Mouse (Mus musculus) limb, embryonic 15.5 days (tissue): ENCODE results near the gene Wdr48. TPM values are rescaled to one million over a fixed set of nuclear protein-coding genes. Genes with fewer than 3 reads are reported as not detected.

Source experiments
- ATAC-seq: fragments of 200-750 bp; cut with Nextera tagmentation; 2 replicates; pipeline ENCODE4 v1.8.0; 2017; ENCODE audit warnings: low read depth, moderate TSS enrichment; ENCODE audit not compliant: insufficient number of reproducible peaks, low FRiP score, low TSS enrichment
- H3K27ac ChIP-seq: fragments of 300-500 bp; sonication (generic); 2 replicates; pipeline ENCODE4 v1.5.1; 2015; ENCODE audit warnings: moderate library complexity, mild to moderate bottlenecking, inconsistent platforms
- H3K27me3 ChIP-seq: fragments of 300-500 bp; sonication (generic); 2 replicates; pipeline ENCODE4 v1.6.1; 2015; ENCODE audit warnings: inconsistent platforms
- H3K36me3 ChIP-seq: fragments of 300-500 bp; sonication (generic); 2 replicates; pipeline ENCODE4 v1.6.1; 2015; ENCODE audit warnings: inconsistent platforms
- H3K4me1 ChIP-seq: fragments of 300-500 bp; sonication (generic); 2 replicates; pipeline ENCODE4 v1.6.1; 2015; ENCODE audit warnings: inconsistent platforms
- H3K4me2 ChIP-seq: fragments of 300-500 bp; sonication (generic); 2 replicates; pipeline ENCODE4 v1.6.1; 2015; ENCODE audit warnings: mild to moderate bottlenecking, inconsistent platforms
- H3K4me3 ChIP-seq: fragments of 300-500 bp; sonication (generic); 2 replicates; pipeline ENCODE4 v1.5.1; 2015; ENCODE audit warnings: mild to moderate bottlenecking, inconsistent platforms
- H3K9ac ChIP-seq: fragments of 300-500 bp; sonication (generic); 2 replicates; pipeline ENCODE4 v1.6.1; 2015; ENCODE audit warnings: inconsistent platforms
- H3K9me3 ChIP-seq: fragments of 300-500 bp; sonication (generic); 2 replicates; pipeline ENCODE4 v1.6.1; 2016; ENCODE audit warnings: inconsistent platforms
- WGBS: fragments of 180-500 bp; shearing (Covaris S2); methylation state at CpG from one replicate; pipeline ENCODE4 v1.1.7; 2015; 5-methylcytosine and 5-hydroxymethylcytosine counted together
- polyA plus RNA-seq: library from polyadenylated mRNA; unstranded; fragments of >200 nt; fragmentation: Nextera tagmentation; extraction: Ambion mirVana; gene quantifications from 2 replicates; pipeline ENCODE4 v1.2.1, GENCODE M21; 2015

Gene Wdr48
- 48.5 and 48.9 TPM in 2 replicates for polyA plus RNA-seq

- H3K4me3 ChIP-seq = peak within 1 kb of the TSS; percentile 92
- peaks cover 11% of the 10 kb centered on the region for H3K4me1 ChIP-seq
- no peaks in the 10 kb centered on the region for H3K27me3 ChIP-seq
- peak within 1 kb of the TSS; percentile 79 for H3K27ac ChIP-seq
- WGBS = 3% methylated on average over 34 of the region's 34 CpGs
- H3K9me3 ChIP-seq = no peaks in the 10 kb centered on the region
- H3K9ac ChIP-seq = peak within 1 kb of the TSS; percentile 80
- H3K36me3 ChIP-seq = 0 out of 2 replicates have a peak, but pooled peaks cover 6% of the 10 kb centered on the region
- H3K4me2 ChIP-seq = peak within 1 kb of the TSS; percentile 73
- ATAC-seq = peak; percentile 97
These were observed at the start of gene Wdr48 for GRCm38 (mm10) chr9:119894339-119895009. Gene Wdr48, plus strand, starts transcription at chr9:119894878.

- Histone ChIP-seq H3K4me3 (no peak overlapping the region), H3K27ac (no peak overlapping the region), H3K9ac (no peak overlapping the region), H3K9me3 (no peaks in the 10 kb centered on the region), H3K4me1 (0 out of 2 replicates have a peak, but pooled peaks cover 11% of the 10 kb centered on the region), H3K36me3 (no peaks in the 10 kb centered on the region), H3K4me2 (no peak overlapping the region), H3K27me3 (peaks cover 4% of the 10 kb centered on the region; the same call in 1 of the 2 replicates)
- ATAC-seq = no peak
- 66% methylated on average over 6 of the region's 6 CpGs for WGBS
These were observed 47.5 kb upstream of the Wdr48 start for GRCm38 (mm10) chr9:119847187-119847586.

GRCm38 (mm10) chr9:119848671-119849070 is 46.0 kb upstream of the Wdr48 start:
- Histone ChIP-seq H3K27me3 (peaks cover 4% of the 10 kb centered on the region; the same call in 1 of the 2 replicates), H3K36me3 (no peaks in the 10 kb centered on the region), H3K4me3 (no peak overlapping the region), H3K27ac (no peak overlapping the region), H3K4me2 (no peak overlapping the region), H3K9ac (no peak overlapping the region), H3K9me3 (no peaks in the 10 kb centered on the region), H3K4me1 (0 out of 2 replicates have a peak, but pooled peaks cover 8% of the 10 kb centered on the region)
- ATAC-seq = no peak
- WGBS = 35% methylated on average over 7 of the region's 7 CpGs

- Histone ChIP-seq H3K9me3 (no peaks in the 10 kb centered on the region), H3K4me1 (0 out of 2 replicates have a peak, but pooled peaks cover 8% of the 10 kb centered on the region), H3K4me3 (no peak overlapping the region), H3K4me2 (no peak overlapping the region), H3K27ac (no peak overlapping the region), H3K9ac (no peak overlapping the region), H3K27me3 (peaks cover 4% of the 10 kb centered on the region; the same call in 1 of the 2 replicates), H3K36me3 (no peaks in the 10 kb centered on the region)
- no peak for ATAC-seq
- 20% methylated on average over 8 of the region's 8 CpGs for WGBS
These were observed 45.5 kb upstream of the Wdr48 start for GRCm38 (mm10) chr9:119849214-119849613.

- Histone ChIP-seq H3K4me2 (no peak overlapping the region), H3K36me3 (no peaks in the 10 kb centered on the region), H3K27me3 (peaks cover under 1% of the 10 kb centered on the region; the same call in 1 of the 2 replicates), H3K27ac (no peak overlapping the region), H3K4me1 (0 out of 2 replicates have a peak, but pooled peaks cover 8% of the 10 kb centered on the region), H3K9ac (no peak overlapping the region), H3K4me3 (no peak overlapping the region), H3K9me3 (no peaks in the 10 kb centered on the region)
- no peak for ATAC-seq
- 60% methylated on average over 10 of the region's 10 CpGs for WGBS
These were observed 42.2 kb upstream of the Wdr48 start for GRCm38 (mm10) chr9:119852347-119853030.

GRCm38 (mm10) chr9:119853071-119853846 is 41.4 kb upstream of the Wdr48 start:
- no peak for ATAC-seq
- Histone ChIP-seq H3K9me3 (no peaks in the 10 kb centered on the region), H3K36me3 (no peaks in the 10 kb centered on the region), H3K27ac (no peak overlapping the region), H3K4me1 (0 out of 2 replicates have a peak, but pooled peaks cover 8% of the 10 kb centered on the region), H3K9ac (no peak overlapping the region), H3K27me3 (no peaks in the 10 kb centered on the region), H3K4me3 (no peak overlapping the region), H3K4me2 (no peak overlapping the region)
- WGBS = 70% methylated on average over 2 of the region's 2 CpGs

- 70% methylated on average over 8 of the region's 8 CpGs for WGBS
- H3K9ac ChIP-seq = no peak overlapping the region
- H3K9me3 ChIP-seq = no peaks in the 10 kb centered on the region
- no peak overlapping the region for H3K4me3 ChIP-seq
- no peak overlapping the region for H3K27ac ChIP-seq
- no peaks in the 10 kb centered on the region for H3K27me3 ChIP-seq
- H3K36me3 ChIP-seq = no peaks in the 10 kb centered on the region
- 0 out of 2 replicates have a peak, but pooled peaks cover 2% of the 10 kb centered on the region for H3K4me1 ChIP-seq
- no peak for ATAC-seq
- no peak overlapping the region for H3K4me2 ChIP-seq
These were observed 40.5 kb upstream of the Wdr48 start for GRCm38 (mm10) chr9:119854170-119854569.

- Histone ChIP-seq H3K4me1 (no peaks in the 10 kb centered on the region), H3K4me3 (no peak overlapping the region), H3K9me3 (no peaks in the 10 kb centered on the region), H3K36me3 (no peaks in the 10 kb centered on the region), H3K27ac (no peak overlapping the region), H3K9ac (no peak overlapping the region), H3K27me3 (no peaks in the 10 kb centered on the region), H3K4me2 (no peak overlapping the region)
- no peak for ATAC-seq
- 63% methylated on average over 4 of the region's 4 CpGs for WGBS
These were observed 7.4 kb upstream of the Wdr48 start for GRCm38 (mm10) chr9:119887144-119887901.

- no peak overlapping the region for H3K4me2 ChIP-seq
- H3K27me3 ChIP-seq = no peaks in the 10 kb centered on the region
- H3K27ac ChIP-seq = no peak overlapping the region
- WGBS = 53% methylated on average over 2 of the region's 2 CpGs
- H3K9me3 ChIP-seq = no peaks in the 10 kb centered on the region
- H3K4me3 ChIP-seq = no peak overlapping the region
- no peaks in the 10 kb centered on the region for H3K36me3 ChIP-seq
- ATAC-seq = no peak
- H3K4me1 ChIP-seq = no peaks in the 10 kb centered on the region
- no peak overlapping the region for H3K9ac ChIP-seq
These were observed 5.8 kb upstream of the Wdr48 start for GRCm38 (mm10) chr9:119888843-119889246.

GRCm38 (mm10) chr9:119889446-119889845 is 5.2 kb upstream of the Wdr48 start:
- ATAC-seq = no peak
- Histone ChIP-seq H3K9ac (no peak overlapping the region), H3K36me3 (no peaks in the 10 kb centered on the region), H3K4me3 (no peak overlapping the region), H3K4me2 (no peak overlapping the region), H3K27me3 (no peaks in the 10 kb centered on the region), H3K4me1 (no peaks in the 10 kb centered on the region), H3K9me3 (no peaks in the 10 kb centered on the region), H3K27ac (no peak overlapping the region)
- 80% methylated on average over 9 of the region's 9 CpGs for WGBS

- no peak overlapping the region for H3K9ac ChIP-seq
- H3K4me2 ChIP-seq = no peak overlapping the region
- ATAC-seq = no peak
- no peak overlapping the region for H3K27ac ChIP-seq
- H3K4me1 ChIP-seq = peaks cover 6% of the 10 kb centered on the region
- no peak overlapping the region for H3K4me3 ChIP-seq
- no peaks in the 10 kb centered on the region for H3K36me3 ChIP-seq
- no peaks in the 10 kb centered on the region for H3K27me3 ChIP-seq
- WGBS = 38% methylated on average over 2 of the region's 2 CpGs
- H3K9me3 ChIP-seq = no peaks in the 10 kb centered on the region
These were observed 4.0 kb upstream of the Wdr48 start for GRCm38 (mm10) chr9:119890692-119891091.
